Mouse (Mus musculus): ENCODE results near the gene Tmem44.
"Not testable (repeated sequence)": the region's sequence is repeated elsewhere in the genome, so short reads cannot be mapped to it uniquely, and the experiment has no call there.

The Tmem44 gene

DNA sequence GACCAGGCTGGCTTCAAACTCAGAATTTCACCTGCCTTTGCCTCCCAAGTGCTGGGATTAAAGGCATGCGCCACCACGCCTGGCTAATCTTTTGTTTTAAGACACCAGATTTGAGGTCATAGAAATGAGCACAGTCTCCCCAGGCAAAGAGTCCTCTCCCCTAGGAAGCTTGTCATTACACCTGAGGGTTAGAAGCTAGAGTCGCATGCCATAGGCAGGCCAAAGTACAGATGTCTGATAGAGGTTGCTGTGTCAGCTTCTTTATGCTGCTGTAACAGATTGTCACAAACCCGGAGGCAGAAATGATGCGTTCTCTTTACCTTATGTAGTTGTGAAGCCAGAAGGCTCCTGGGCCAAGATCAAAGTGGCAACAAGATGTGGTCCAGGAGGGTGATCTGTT is 53.3 kb downstream of the Tmem44 start:
- no peak for DNase-seq (ENCODE audit: low spot score)

DNA sequence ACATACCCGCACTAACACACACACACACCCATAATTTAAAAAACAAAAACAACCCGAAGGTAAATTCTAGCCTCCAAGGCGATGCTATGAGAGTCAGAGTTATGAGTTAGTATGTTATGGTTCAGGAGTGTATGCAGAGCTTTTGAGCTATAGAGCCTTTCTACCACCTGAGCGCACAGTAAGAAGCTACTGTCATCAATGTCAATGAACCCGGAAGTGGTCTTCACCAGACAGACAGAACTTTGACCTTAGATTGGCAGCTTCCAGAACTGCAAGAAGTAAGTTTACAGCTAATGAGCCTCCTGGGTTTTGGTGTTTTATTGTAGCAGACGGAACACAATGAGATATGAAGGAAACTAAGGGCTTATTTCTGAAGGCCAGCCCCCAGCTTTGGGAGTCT is 55.8 kb downstream of the Tmem44 start:
- DNase-seq (ENCODE audit: low spot score) = no peak

DNA sequence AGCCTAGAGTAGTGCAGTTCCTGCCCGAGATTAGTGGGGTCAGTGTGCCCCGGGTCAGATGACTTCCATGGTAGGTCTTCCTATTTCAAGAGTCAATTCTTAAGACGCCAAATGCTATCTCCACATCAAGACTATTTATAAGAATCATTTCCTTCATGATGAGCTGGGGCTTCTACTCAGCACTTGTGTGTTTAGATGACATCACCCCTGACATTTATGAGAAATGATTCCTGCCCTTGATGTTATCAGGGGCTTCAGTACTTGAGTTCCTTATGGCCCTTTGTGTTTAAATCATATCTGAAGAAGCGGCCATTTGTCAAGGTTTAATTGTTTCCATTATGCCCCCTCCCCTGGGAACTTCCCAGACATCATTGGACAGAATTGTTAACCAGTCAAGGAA is 58.9 kb downstream of the Tmem44 start:
- no peak for DNase-seq (ENCODE audit: low spot score)

DNA sequence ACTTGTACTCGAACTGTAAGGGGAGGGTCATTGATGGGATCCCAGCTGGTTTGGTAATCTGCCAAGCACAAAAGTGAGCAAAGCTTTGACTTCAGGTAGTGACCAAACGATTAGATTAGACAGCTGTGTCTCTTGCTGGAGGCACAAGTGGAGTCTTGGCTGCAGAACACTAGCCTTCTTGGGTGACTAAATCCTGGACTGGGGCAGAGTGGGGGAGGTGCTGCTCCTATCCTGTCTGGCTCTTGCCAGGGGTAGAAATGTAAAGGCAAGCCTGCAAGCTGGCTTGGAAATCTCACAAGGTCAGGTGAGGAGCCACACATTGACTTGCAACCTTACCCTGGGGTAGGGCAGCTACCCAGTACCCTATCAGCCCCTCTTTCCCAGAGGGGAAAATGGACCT is 59.9 kb downstream of the Tmem44 start:
- no peak for DNase-seq (ENCODE audit: low spot score)

DNA sequence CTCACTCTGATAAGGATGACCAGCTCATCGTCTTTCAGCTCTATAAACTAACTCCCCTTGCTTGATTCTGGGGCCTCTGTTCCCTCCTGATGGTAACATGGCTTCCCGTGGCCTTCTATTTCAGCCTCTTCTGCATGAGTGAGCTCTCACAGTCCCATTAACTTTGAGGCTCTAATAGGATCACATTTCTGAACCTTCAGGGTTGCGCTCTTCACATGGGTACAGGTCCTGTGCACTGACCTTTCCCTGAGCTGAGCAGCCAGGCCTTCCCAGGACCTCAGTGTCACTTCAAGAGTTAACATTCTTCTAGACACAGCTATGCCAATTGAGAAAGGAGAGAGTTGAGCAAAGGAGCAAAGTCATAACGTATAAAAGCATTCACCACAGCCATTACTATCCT is 60.3 kb downstream of the Tmem44 start:
- no peak for DNase-seq (ENCODE audit: low spot score)

DNA sequence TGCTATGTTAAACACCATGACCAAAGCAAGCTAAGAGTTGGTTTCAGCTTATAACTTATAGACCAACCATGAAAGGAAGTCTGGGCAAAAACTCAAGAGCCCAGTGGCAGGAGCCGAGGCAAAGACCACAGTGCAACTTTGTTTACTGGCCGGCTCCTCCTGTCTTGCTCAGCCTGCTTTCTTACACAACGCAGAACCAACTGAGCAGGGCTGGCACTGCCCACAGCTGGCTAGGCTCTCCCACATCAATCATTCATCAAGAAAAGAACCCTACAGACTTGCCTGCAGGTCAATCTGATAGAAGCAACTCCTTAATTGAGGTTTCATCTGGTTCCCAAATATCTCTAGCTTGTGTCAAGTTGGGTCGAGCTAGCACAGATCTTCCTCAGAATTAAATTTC is 61.0 kb downstream of the Tmem44 start:
- no peak for DNase-seq (ENCODE audit: low spot score)

DNA sequence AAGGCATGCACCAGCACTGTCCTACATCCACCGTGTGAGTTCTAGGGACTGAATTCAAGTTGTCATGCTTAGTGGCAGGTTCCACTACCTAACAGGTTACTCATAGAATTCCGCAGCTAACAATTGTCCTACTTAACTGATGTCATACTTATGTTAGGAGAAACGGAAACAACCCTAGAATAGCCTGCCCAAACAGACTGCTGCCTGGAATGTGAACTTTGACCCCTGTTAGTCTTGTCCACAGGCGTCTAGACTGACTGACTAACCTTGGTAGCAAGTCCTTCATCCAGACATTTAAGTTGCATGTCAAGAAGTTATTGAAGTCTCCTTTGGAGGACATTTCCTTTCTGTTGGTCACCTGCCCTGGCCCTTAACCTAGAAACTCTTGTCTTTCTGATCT is 64.1 kb downstream of the Tmem44 start:
- DNase-seq (ENCODE audit: low spot score) = no peak

DNA sequence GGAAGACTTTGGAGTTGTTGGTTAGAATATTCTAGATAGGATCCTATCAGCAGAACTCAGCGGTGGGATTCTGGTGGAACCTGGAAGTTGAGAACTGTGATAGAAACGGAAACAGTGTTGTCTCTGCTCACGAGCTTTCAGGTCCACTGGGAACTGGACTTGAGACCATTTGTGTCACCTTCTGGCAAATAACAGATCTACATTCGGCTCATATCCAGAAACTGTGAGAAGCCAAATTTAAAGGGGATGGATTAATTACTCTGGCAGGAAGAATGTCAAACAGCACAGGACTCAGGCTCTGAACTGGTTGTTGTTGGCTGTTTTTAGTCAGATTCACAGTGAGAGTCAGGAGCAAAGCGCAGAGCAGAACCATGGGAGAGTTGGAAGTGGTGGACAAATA is 72.9 kb downstream of the Tmem44 start:
- DNase-seq (ENCODE audit: low spot score) = no peak

DNA sequence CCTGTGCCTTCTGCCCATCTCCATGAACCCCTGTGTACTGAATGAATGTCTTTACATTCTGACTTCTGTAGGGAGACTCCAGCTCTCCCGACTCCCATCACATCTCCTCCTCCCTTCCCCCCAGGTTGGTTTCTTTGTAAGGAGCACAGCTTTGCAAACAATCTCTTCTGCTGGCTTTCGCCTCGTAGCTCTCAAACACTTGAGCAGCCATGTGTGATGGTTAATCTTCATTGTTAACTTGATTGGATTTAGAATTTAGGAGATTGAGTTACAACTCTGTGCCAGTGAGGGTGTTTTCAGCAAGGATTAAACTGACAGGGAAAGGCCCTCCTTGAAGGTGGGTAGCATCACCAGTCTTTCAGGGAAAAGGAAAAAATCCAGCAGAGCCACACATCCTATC is 73.6 kb downstream of the Tmem44 start:
- DNase-seq (ENCODE audit: low spot score) = no peak

DNA sequence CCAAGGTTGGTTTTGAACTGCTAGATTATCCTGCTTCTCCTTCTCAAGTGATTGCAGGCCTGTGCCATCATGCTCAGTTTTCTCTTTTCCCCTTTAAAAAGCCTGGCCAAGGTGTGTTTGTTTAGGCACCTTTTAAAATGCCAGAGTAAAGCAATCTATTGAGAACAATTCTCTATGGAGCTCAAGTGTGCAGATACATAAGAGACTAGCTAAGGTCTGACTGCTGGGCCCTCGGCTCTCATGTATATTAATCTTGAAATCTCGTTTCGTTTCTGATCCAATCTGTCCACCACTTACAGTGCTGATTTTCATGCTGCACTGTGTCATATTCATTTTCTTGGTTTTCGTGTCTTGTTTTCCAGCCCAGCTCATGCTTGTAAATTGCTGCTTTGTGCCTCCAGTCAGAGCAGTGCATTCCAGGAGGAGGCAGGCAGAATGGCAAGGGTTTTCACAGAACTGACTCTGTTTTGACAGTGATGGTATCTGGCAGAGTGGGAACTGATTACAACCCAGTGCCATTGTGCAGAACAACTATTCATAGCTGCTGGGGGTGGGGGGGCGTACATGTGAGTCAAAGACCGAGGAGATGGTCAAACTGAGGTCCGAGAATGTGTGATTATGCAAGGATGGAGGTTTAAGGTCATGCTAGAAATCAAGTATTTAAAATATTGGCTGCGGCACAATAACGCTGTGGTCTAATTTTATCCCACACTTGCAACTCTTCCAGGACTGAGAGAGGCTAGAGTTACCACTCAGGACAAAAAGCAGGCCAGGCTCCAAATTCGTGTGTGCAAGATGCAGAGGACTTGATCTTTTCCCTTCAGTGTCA is 74.8 kb downstream of the Tmem44 start:
- no peak for DNase-seq (ENCODE audit: low spot score)

DNA sequence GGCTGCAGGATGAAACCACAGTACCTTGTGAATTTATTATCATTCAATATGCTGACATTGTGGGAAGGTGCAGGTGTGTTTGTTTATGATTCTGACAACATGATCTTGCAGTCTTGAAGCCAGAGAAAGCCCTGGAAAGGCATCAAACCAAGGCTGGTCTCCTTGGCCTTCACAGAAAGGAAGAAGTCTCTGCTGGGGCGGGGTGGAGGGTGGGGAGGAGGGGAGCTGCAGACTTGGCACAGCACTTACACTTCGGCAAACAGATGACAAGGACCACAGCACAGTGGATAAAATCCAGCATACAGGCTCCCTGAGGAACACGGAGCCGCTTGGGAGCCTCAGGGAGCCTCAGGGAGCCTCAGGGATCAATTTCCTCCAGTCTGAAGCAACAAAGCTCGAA is 78.2 kb downstream of the Tmem44 start:
- no peak for DNase-seq (ENCODE audit: low spot score)

DNA sequence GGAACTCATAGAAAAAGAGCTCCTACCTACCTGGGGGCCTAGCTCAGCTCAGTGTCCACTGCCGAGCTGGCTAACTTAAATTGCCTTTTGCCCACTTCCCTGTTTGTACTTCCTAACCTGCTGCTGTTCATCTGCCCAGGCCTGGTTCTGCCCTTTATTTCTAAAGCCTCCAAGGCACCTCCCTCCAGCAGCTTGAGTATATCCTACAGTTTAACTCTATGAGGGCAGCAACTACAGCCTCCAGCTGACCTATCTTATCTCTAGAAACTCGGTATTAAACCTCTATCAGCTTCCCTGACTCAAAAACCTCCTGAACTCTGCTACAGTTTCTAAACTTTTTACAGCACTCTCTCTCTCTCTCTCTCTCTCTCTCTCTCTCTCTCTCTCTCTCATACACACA is 78.7 kb downstream of the Tmem44 start:
- no peak for DNase-seq (ENCODE audit: low spot score)

DNA sequence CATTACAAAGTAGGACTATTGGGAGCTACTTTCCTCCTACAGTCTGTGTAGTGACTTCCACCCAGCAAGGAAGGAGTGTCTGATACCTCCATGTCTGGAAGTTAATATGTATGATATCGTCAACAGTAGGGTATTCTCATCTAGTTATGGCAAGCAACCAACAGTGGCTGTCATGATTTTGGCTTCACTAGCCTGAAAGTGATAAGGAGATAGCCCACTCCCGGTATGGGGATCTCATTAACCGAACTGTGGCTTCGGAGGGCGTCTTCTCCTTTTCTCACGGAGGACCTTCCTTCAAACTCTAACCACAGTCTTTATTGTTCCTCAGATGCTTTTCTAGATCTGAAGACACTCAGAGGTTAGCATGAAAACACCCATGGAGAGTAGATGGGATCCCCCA is 81.7 kb downstream of the Tmem44 start:
- DNase-seq (ENCODE audit: low spot score) = no peak

DNA sequence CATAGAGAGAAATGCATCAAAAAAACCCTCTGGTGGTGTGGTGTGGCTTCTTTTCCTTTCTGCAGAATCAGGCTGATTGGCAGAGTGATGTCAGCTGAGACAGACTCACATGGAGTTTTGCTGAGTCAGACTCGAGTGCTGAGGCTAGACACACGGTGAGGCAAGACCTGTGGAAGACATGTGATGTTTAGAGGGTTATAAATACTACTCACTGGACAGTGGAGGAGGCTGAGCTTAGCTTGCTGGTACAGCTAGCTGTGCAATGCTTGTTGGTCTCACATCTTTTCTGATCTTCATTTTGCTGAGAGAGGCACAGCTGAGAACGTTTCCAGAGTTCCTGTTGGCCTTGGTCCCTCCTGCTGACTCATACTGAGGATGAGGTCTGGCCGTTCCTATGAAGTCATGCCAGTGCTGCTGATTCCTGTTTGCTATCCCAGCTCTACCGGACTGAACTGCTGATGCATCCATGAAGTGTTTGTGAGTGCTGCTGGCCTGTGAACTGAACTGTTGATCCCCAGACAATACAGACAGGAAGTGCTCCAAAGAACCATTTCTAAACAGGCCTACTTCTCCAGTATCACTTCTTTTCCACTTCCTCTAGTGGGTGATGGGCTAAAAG is 84.9 kb downstream of the Tmem44 start:
- DNase-seq (ENCODE audit: low spot score) = no peak

DNA sequence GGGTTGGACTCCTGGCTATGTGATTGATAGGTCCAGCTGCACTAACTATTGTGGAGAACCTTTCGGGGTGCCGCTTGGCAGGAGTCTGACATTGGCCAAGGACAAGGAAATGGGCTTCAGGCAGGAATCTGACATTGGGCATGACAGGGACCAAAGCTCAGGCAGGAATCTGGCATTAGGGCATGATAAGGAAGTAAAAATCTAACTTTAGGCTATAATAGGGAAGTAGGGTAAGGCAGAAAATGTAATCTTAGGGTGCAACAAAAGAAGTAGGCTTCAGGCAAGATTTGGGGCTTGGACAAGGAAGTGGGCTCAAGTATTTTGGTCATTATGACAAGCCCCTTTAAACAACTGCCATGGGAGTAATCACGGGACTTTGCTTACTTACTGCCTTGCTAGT is 85.9 kb downstream of the Tmem44 start:
- DNase-seq (ENCODE audit: low spot score) = not testable (repeated sequence)

Data from T-cell, adult 2 months (primary cell).